Mouse (Mus musculus) telencephalon, adult 2 months (tissue): ENCODE measurements at regions not wholly inside any gene's neighbourhood (a gene's known extent, or its start where the extent isn't known, plus 50 kb on each side); places are given as distances from the start of the nearest gene placed in this dataset.

Experiments used
- DNase-seq: peaks from one replicate; pipeline ENCODE4 v3.0.0-alpha.2; 2011; ENCODE audit warnings: low read depth, low spot score

GRCm38 (mm10) chr10:65342513-65342912 lies 1252.4 kb upstream of the Lrrtm3 start:
- DNase-seq = no peak

GRCm38 (mm10) chr10:65330345-65330744 lies 1240.3 kb upstream of the Lrrtm3 start:
- no peak for DNase-seq

- peak; percentile 2 for DNase-seq
These were observed 1234.8 kb upstream of the Lrrtm3 start for GRCm38 (mm10) chr10:65324840-65325410.

GRCm38 (mm10) chr10:65298263-65298662 lies 1208.2 kb upstream of the Lrrtm3 start:
- no peak for DNase-seq
